Mouse (Mus musculus) testis, adult 2 months (tissue): ENCODE measurements around the gene Tcea2.

Experiments
- CTCF ChIP-seq: fragments of 200-500 bp; IDR thresholded peaks from 2 replicates; pipeline ENCODE4 v1.5.1; 2012; ENCODE audit warnings: low read depth, mild to moderate bottlenecking, inconsistent platforms, low read length, moderate library complexity; ENCODE audit not compliant: control insufficient read depth, insufficient read depth, insufficient replicate concordance
- POLR2A ChIP-seq: fragments of 200-500 bp; IDR thresholded peaks from 2 replicates; pipeline ENCODE4 v1.6.1; 2012; ENCODE audit warnings: low read depth, mild to moderate bottlenecking, inconsistent platforms, low read length, moderate library complexity; ENCODE audit not compliant: control insufficient read depth

DNA sequence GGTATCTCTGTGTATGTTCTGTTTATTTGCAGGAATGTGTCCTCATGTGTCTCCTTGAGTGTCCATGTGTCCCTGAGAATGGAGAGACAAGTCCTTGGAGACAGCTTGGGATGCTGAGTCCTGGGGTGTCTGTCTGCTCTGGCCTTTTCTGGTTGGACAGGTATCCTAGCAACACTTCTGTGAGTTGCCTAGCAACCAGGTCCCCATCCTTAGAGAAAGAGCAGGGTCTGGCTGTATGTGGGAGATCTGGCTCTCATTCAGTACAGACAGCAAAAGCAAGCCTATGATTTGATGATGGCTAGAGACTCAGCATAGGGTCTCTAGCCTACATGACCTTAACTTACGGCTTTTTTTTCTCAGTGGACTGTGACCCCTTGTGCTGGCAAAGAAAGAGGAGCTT lies 33.6 kb downstream of the Tcea2 start:
- TF ChIP-seq POLR2A (no peak), CTCF (no peak)
